Mouse (Mus musculus): Measurements from ENCODE around the gene Ppil6.
A peak's percentile ranks its signal among the peaks of the same experiment; 100 is the strongest.

Ppil6 gene

GRCm38 (mm10) chr10:41489708-41490517, at the start of gene Ppil6, which contains the start of gene Smpd2:
Gene Ppil6 (plus strand): TSS chr10:41490439.
Gene Smpd2 (minus strand): TSS chr10:41490369.
- DNase-seq (ENCODE audit: low spot score in 2 of 2): peak; percentile 93 to 95

GRCm38 (mm10) chr10:41448216-41448615, 42.0 kb upstream of the Ppil6 start:
- DNase-seq (ENCODE audit: low spot score in 2 of 2): no peak

- DNase-seq (ENCODE audit: low spot score in 2 of 2): no peak
These were observed 40.6 kb upstream of the Ppil6 start for GRCm38 (mm10) chr10:41449684-41450083.

GRCm38 (mm10) chr10:41450137-41450670, 40.0 kb upstream of the Ppil6 start, which contains the start of gene Zbtb24:
Gene Zbtb24 (plus strand): TSS chr10:41450383.
- DNase-seq (ENCODE audit: low spot score in 2 of 2): peak; percentile 88 to 95

- no peak for DNase-seq (ENCODE audit: low spot score in 2 of 2)
These were observed 39.3 kb upstream of the Ppil6 start for GRCm38 (mm10) chr10:41450780-41451522.

- DNase-seq (ENCODE audit: low spot score in 2 of 2): no peak
These were observed 38.6 kb upstream of the Ppil6 start for GRCm38 (mm10) chr10:41451656-41452055.

- DNase-seq (ENCODE audit: low spot score in 2 of 2): no peak
These were observed 37.4 kb upstream of the Ppil6 start for GRCm38 (mm10) chr10:41452791-41453190.

GRCm38 (mm10) chr10:41459990-41460389, 30.2 kb upstream of the Ppil6 start:
- DNase-seq (ENCODE audit: low spot score in 2 of 2): no peak

GRCm38 (mm10) chr10:41460501-41460900, 29.7 kb upstream of the Ppil6 start:
- no peak for DNase-seq (ENCODE audit: low spot score in 2 of 2)

GRCm38 (mm10) chr10:41461057-41461722, 29.0 kb upstream of the Ppil6 start:
- DNase-seq (ENCODE audit: low spot score in 2 of 2): no peak

GRCm38 (mm10) chr10:41464401-41464955, 25.8 kb upstream of the Ppil6 start:
- DNase-seq (ENCODE audit: low spot score in 2 of 2): no peak

- no peak for DNase-seq (ENCODE audit: low spot score in 2 of 2)
These were observed 22.9 kb upstream of the Ppil6 start for GRCm38 (mm10) chr10:41467325-41467724.

GRCm38 (mm10) chr10:41470693-41471092, 19.5 kb upstream of the Ppil6 start:
- no peak for DNase-seq (ENCODE audit: low spot score in 2 of 2)

- DNase-seq (ENCODE audit: low spot score in 2 of 2): no peak
These were observed 17.7 kb upstream of the Ppil6 start for GRCm38 (mm10) chr10:41472534-41472933.

GRCm38 (mm10) chr10:41472962-41473481, 17.2 kb upstream of the Ppil6 start:
- no peak for DNase-seq (ENCODE audit: low spot score in 2 of 2)

GRCm38 (mm10) chr10:41473782-41474468, 16.3 kb upstream of the Ppil6 start:
- no peak for DNase-seq (ENCODE audit: low spot score in 2 of 2)

GRCm38 (mm10) chr10:41474981-41475391, 15.3 kb upstream of the Ppil6 start:
- DNase-seq (ENCODE audit: low spot score in 2 of 2): no peak

- DNase-seq (ENCODE audit: low spot score in 2 of 2): peak in 1 of 2 experiments; percentile 63
These were observed 13.8 kb upstream of the Ppil6 start, which contains the start of gene Mical1 for GRCm38 (mm10) chr10:41476171-41477017. Gene Mical1 (plus strand): TSS chr10:41476314.

- DNase-seq (ENCODE audit: low spot score in 2 of 2): no peak
These were observed 13.3 kb upstream of the Ppil6 start for GRCm38 (mm10) chr10:41477018-41477277.
